Mouse (Mus musculus): ENCODE data around the gene E330009J07Rik. TPM values are rescaled to one million over a fixed set of nuclear protein-coding genes. Genes with fewer than 3 reads are reported as not detected.

E330009J07Rik gene
- polyA plus RNA-seq (2015; fragmentation: Nextera tagmentation; extraction: Ambion mirVana) = 7.5 and 9.8 TPM in 2 replicates

DNA sequence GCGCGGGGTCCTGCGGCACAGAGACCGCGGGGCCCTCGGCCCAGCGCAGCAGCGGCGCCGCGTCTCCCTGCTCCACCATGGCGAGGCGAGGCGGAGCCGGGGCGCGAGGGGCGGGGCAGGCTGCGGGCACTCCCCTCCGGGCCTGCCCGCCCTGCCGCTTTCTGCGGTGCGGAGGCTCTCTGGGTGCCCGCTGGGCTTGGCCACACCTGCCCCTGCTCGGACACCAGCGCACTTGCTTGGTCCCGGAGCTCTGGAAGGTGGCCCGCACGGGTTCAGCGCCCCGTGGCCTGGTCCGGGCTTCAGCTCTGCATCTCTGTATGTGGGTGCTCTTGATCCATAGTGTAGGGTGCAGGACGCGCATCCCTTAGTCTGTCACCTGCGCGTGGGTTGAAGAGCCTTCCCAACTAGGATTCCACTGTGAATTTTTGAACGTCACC lies at the start of gene E330009J07Rik:
E330009J07Rik (minus strand) TSS at position 89 of the 437 bp plus-strand sequence.
- H3K4me1 ChIP-seq (ENCODE audit: insufficient read depth, low read depth, low read length) = no peaks in the 10 kb centered on the region; the same call in 1 of the 2 replicates
- WGBS = under 1% methylated on average over 30 of the region's 38 CpGs
- TF ChIP-seq CTCF (IDR thresholded peaks at IDR 0.05) = no peak
- TF ChIP-seq EP300 (IDR thresholded peaks at IDR 0.05) = no peak
- peak; percentile 97 for ATAC-seq
- H3K9me3 ChIP-seq (ENCODE audit: low read length) = no peaks in the 10 kb centered on the region
- H3K27me3 ChIP-seq (replicated peaks; ENCODE audit: insufficient read depth, low read length) = no peaks in the 10 kb centered on the region
- H3K27ac ChIP-seq (ENCODE audit: low read length) = peak within 1 kb of the TSS; percentile 26; the same call in 1 of the 2 replicates
- H3K36me3 ChIP-seq (ENCODE audit: insufficient read depth, low read length) = no peaks in the 10 kb centered on the region
- peak within 1 kb of the TSS; percentile 97 for H3K4me2 ChIP-seq (replicated peaks; ENCODE audit: low read depth, low read length)
- DNase-seq (ENCODE audit: low spot score) = peak; percentile 86
- peak within 1 kb of the TSS; percentile 59 for H3K9ac ChIP-seq (replicated peaks; ENCODE audit: low read depth)
- H3K4me3 ChIP-seq (ENCODE audit: low read depth, low read length) = peak within 1 kb of the TSS; percentile 69

DNA sequence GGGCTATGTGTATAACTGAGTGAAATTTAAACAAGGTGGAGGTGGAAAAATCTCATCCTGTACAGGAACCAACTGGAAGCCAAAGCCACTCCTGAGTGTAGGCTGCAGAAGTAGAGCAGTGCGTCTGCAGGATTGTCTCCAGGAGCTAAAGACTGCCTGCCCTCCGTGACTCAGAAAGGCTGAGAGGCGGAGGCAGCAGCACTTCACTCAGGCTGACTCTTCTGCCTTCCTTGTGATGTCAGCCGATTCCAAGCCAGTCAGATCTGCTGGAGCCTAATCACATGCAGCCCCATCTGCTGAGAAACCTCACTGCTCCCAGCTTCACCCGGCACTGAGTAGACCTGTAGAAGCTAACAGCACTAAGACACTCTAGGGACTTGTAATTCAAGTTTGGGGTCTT lies 46.4 kb upstream of the E330009J07Rik start:
- TF ChIP-seq EP300 (IDR thresholded peaks at IDR 0.05) = no peak
- no peak overlapping the region for H3K9ac ChIP-seq (replicated peaks; ENCODE audit: low read depth)
- H3K9me3 ChIP-seq (ENCODE audit: low read length) = no peaks in the 10 kb centered on the region
- H3K27ac ChIP-seq (ENCODE audit: low read length) = no peak overlapping the region
- DNase-seq (ENCODE audit: low spot score) (no peak), ATAC-seq (no peak)
- WGBS = 91% methylated on average over 5 of the region's 5 CpGs
- H3K4me2 ChIP-seq (replicated peaks; ENCODE audit: low read depth, low read length) = no peak overlapping the region
- H3K4me1 ChIP-seq (ENCODE audit: insufficient read depth, low read depth, low read length) = no peaks in the 10 kb centered on the region
- no peak overlapping the region for H3K4me3 ChIP-seq (ENCODE audit: low read depth, low read length)
- H3K36me3 ChIP-seq (ENCODE audit: insufficient read depth, low read length) = peaks cover 18% of the 10 kb centered on the region; the same call in 1 of the 2 replicates
- no peaks in the 10 kb centered on the region for H3K27me3 ChIP-seq (replicated peaks; ENCODE audit: insufficient read depth, low read length)

DNA sequence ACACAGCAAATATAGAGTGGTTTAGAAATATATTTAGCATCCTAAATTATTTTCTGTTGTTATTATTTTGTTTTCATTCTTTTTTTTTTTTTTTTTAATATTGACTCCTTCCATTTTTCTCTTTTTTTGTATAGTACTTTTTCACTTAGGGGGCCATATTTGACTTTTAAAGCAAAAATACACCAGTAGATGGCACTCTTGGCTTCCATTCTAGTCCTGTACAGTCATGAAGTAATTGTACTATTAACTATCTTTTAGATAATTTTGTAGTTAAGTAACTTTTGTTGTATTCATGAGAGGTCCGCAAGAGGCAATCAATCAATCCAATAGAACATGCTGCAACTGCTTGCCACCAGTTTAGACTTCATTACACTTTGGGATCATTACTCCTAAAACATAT lies 43.8 kb upstream of the E330009J07Rik start:
- no peaks in the 10 kb centered on the region for H3K9me3 ChIP-seq (ENCODE audit: low read length)
- H3K36me3 ChIP-seq (ENCODE audit: insufficient read depth, low read length) = peaks cover 33% of the 10 kb centered on the region; the same call in 1 of the 2 replicates
- H3K4me2 ChIP-seq (replicated peaks; ENCODE audit: low read depth, low read length) = no peak overlapping the region
- H3K27ac ChIP-seq (ENCODE audit: low read length) = no peak overlapping the region
- no peaks in the 10 kb centered on the region for H3K4me1 ChIP-seq (ENCODE audit: insufficient read depth, low read depth, low read length)
- H3K9ac ChIP-seq (replicated peaks; ENCODE audit: low read depth) = no peak overlapping the region
- TF ChIP-seq CTCF (IDR thresholded peaks at IDR 0.05) (peak; percentile 28), EP300 (IDR thresholded peaks at IDR 0.05) (no peak)
- no peaks in the 10 kb centered on the region for H3K27me3 ChIP-seq (replicated peaks; ENCODE audit: insufficient read depth, low read length)
- H3K4me3 ChIP-seq (ENCODE audit: low read depth, low read length) = no peak overlapping the region
- WGBS = 66% methylated on average over 1 of the region's 1 CpGs
- ATAC-seq (no peak), DNase-seq (ENCODE audit: low spot score) (peak; percentile 25)

DNA sequence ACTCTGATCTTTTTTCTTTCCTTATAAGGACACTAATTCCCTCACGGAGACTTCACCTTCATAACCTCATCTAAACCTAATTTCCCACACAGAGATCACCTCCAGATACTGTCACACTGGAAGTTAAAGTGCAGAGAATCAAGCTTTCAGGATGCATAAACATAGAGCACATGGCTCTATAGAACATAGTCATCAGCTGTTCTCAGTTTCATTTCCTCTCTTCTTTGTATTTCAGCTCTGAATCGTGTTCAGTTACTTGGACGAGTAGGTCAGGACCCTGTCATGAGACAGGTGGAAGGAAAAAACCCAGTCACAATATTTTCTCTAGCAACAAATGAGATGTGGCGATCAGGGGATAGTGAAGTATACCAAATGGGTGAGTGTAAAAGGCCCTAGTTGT lies 40.2 kb upstream of the E330009J07Rik start:
- Histone ChIP-seq H3K27me3 (replicated peaks; ENCODE audit: insufficient read depth, low read length) (no peaks in the 10 kb centered on the region), H3K4me3 (ENCODE audit: low read depth, low read length) (no peak overlapping the region), H3K9me3 (ENCODE audit: low read length) (no peaks in the 10 kb centered on the region), H3K9ac (replicated peaks; ENCODE audit: low read depth) (no peak overlapping the region), H3K4me1 (ENCODE audit: insufficient read depth, low read depth, low read length) (peaks cover 3% of the 10 kb centered on the region; the same call in 1 of the 2 replicates), H3K4me2 (replicated peaks; ENCODE audit: low read depth, low read length) (no peak overlapping the region), H3K36me3 (ENCODE audit: insufficient read depth, low read length) (peaks cover 30% of the 10 kb centered on the region; the same call in 1 of the 2 replicates), H3K27ac (ENCODE audit: low read length) (no peak overlapping the region)
- ATAC-seq (no peak), DNase-seq (ENCODE audit: low spot score) (no peak)
- no peak for TF ChIP-seq EP300 (IDR thresholded peaks at IDR 0.05)
- no peak for TF ChIP-seq CTCF (IDR thresholded peaks at IDR 0.05)
- 79% methylated on average over 4 of the region's 4 CpGs for WGBS

DNA sequence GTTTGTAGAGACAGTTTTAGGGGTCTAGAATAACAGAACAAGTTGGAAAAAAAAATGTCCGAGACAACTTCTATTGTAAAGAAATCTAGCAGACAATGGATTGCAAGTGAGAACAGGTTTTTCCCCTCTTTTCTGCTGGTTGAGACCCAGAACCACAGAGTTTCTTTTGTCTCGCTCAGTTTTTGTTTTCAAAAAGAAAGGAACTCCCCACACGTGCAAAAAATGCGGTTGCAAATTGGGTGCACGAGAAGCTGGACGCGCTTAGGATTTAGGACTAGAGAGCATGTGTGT lies 35.7 kb upstream of the E330009J07Rik start:
- Histone ChIP-seq H3K4me3 (ENCODE audit: low read depth, low read length) (peak overlapping the region; percentile 66), H3K4me1 (ENCODE audit: insufficient read depth, low read depth, low read length) (peaks cover 3% of the 10 kb centered on the region; the same call in 1 of the 2 replicates), H3K27ac (ENCODE audit: low read length) (peak overlapping the region; percentile 95), H3K36me3 (ENCODE audit: insufficient read depth, low read length) (peaks cover 20% of the 10 kb centered on the region; the same call in 1 of the 2 replicates), H3K9ac (replicated peaks; ENCODE audit: low read depth) (peak overlapping the region; percentile 76), H3K4me2 (replicated peaks; ENCODE audit: low read depth, low read length) (peak overlapping the region; percentile 52), H3K9me3 (ENCODE audit: low read length) (no peaks in the 10 kb centered on the region), H3K27me3 (replicated peaks; ENCODE audit: insufficient read depth, low read length) (no peaks in the 10 kb centered on the region)
- 2% methylated on average over 7 of the region's 7 CpGs for WGBS
- DNase-seq (ENCODE audit: low spot score) (no peak), ATAC-seq (peak; percentile 4; the same call in 1 of the 2 replicates)
- TF ChIP-seq CTCF (IDR thresholded peaks at IDR 0.05) (no peak), EP300 (IDR thresholded peaks at IDR 0.05) (no peak)

DNA sequence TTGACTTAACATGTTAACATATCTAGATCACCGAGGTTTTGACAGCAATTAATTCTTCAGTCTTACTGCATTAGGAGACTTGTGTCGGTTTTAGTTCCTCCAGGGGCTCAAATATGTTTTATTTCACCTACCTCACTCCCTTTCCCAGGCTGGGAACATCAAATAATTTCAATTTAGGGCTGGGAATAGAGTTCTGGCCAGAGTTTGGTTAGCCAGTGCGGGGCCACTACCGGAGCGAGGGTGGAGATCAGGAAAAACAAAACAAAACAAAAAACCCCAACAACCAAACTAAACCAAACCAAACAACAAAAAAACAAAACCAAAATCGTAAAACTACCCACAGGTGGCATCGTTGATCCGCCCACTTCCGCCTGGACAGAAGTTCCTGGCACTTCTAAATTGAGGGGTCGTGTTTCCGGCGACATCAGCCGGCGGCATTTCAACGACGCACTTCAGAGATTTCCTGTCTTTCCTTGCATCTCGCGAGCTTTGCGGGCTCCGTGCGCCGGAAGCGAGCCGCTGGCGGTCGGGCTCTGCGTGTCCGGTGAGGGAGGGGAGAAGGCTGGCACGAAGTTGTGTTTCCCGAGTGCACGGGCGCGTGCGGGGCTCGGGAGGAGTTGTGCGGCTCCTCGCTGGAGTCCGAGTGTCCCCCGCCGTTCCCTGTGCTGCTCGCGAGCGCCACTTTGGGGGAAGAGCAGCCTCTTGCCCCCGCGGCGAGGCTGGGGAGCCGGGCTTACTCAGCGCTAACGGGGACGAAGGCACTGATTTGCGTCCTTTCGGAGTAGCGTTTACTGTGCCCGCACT lies 35.2 kb upstream of the E330009J07Rik start, which contains the start of gene Ssbp1:
Ssbp1 (plus strand) TSS at position 437 of the 804 bp plus-strand sequence.
- peak within 1 kb of the TSS; percentile 66 for H3K4me3 ChIP-seq (ENCODE audit: low read depth, low read length)

More for the DNA sequence above, 35.2 kb upstream of the E330009J07Rik start, which contains the start of gene Ssbp1:
- no peaks in the 10 kb centered on the region for H3K9me3 ChIP-seq (ENCODE audit: low read length)
- H3K9ac ChIP-seq (replicated peaks; ENCODE audit: low read depth) = peak within 1 kb of the TSS; percentile 76
- peak within 1 kb of the TSS; percentile 52 for H3K4me2 ChIP-seq (replicated peaks; ENCODE audit: low read depth, low read length)
- peaks cover 3% of the 10 kb centered on the region; the same call in 1 of the 2 replicates for H3K4me1 ChIP-seq (ENCODE audit: insufficient read depth, low read depth, low read length)
- peak within 1 kb of the TSS; percentile 95 for H3K27ac ChIP-seq (ENCODE audit: low read length)
- ATAC-seq (peak; percentile 99), DNase-seq (ENCODE audit: low spot score) (peak; percentile 98)
- TF ChIP-seq CTCF (IDR thresholded peaks at IDR 0.05) (peak; percentile 53), EP300 (IDR thresholded peaks at IDR 0.05) (peak; percentile 82)
- WGBS = 1% methylated on average over 54 of the region's 54 CpGs
- no peaks in the 10 kb centered on the region for H3K27me3 ChIP-seq (replicated peaks; ENCODE audit: insufficient read depth, low read length)
- peaks cover 19% of the 10 kb centered on the region; the same call in 1 of the 2 replicates for H3K36me3 ChIP-seq (ENCODE audit: insufficient read depth, low read length)

Data from lung, postnatal 0 days (tissue).